Mouse (Mus musculus) forebrain, embryonic 16.5 days (tissue): ENCODE results near the gene Rc3h1. TPM values are rescaled to one million over a fixed set of nuclear protein-coding genes. Genes with fewer than 3 reads are reported as not detected.
"Not testable (repeated sequence)": the region's sequence is repeated elsewhere in the genome, so short reads cannot be mapped to it uniquely, and the experiment has no call there.

Experiments
- ATAC-seq: fragments of 200-750 bp; cut with Nextera tagmentation; 2 replicates; pipeline ENCODE4 v1.8.0; 2017; ENCODE audit warnings: mild to moderate bottlenecking, moderate library complexity
- H3K27ac ChIP-seq: fragments of 300-500 bp; sonication (generic); 2 replicates; pipeline ENCODE4 v1.5.1; 2014; ENCODE audit warnings: low read length, control low read depth
- H3K27me3 ChIP-seq: fragments of 300-500 bp; sonication (generic); replicated peaks from 2 replicates; pipeline ENCODE4 v1.6.1; 2014; ENCODE audit warnings: low read length; ENCODE audit not compliant: control insufficient read depth, insufficient read depth
- H3K36me3 ChIP-seq: fragments of 300-500 bp; sonication (generic); 2 replicates; pipeline ENCODE4 v1.6.1; 2014; ENCODE audit not compliant: control insufficient read depth, insufficient read depth
- H3K4me1 ChIP-seq: fragments of 300-500 bp; sonication (generic); replicated peaks from 2 replicates; pipeline ENCODE4 v1.6.1; 2014; ENCODE audit warnings: low read length; ENCODE audit not compliant: control insufficient read depth, insufficient read depth
- H3K4me2 ChIP-seq: fragments of 300-500 bp; sonication (generic); 2 replicates; pipeline ENCODE4 v1.6.1; 2014; ENCODE audit warnings: mild to moderate bottlenecking, low read length, control low read depth
- H3K4me3 ChIP-seq: fragments of 300-500 bp; sonication (generic); replicated peaks from 2 replicates; pipeline ENCODE4 v1.5.1; 2014; ENCODE audit warnings: mild to moderate bottlenecking, low read length, control low read depth
- H3K9ac ChIP-seq: fragments of 300-500 bp; sonication (generic); replicated peaks from 2 replicates; pipeline ENCODE4 v1.6.1; 2014; ENCODE audit warnings: low read depth, low read length, control low read depth
- H3K9me3 ChIP-seq: fragments of 300-500 bp; sonication (generic); 2 replicates; pipeline ENCODE4 v1.6.1; 2016; ENCODE audit warnings: low read length; ENCODE audit not compliant: control insufficient read depth
- WGBS: fragments of 180-500 bp; shearing (Covaris S2); extraction: QIAGEN DNeasy Blood & Tissue Kit; methylation state at CpG from one replicate; pipeline ENCODE4 v1.1.7; 2014; 5-methylcytosine and 5-hydroxymethylcytosine counted together
- polyA plus RNA-seq: library from polyadenylated mRNA; unstranded; fragments of >200 nt; fragmentation: Nextera tagmentation; extraction: Ambion mirVana; gene quantifications from 2 replicates; pipeline ENCODE4 v1.2.1, GENCODE M21; 2015

The Rc3h1 gene
- polyA plus RNA-seq, 1 experiment from 2014 or later = 8.1 TPM

DNA sequence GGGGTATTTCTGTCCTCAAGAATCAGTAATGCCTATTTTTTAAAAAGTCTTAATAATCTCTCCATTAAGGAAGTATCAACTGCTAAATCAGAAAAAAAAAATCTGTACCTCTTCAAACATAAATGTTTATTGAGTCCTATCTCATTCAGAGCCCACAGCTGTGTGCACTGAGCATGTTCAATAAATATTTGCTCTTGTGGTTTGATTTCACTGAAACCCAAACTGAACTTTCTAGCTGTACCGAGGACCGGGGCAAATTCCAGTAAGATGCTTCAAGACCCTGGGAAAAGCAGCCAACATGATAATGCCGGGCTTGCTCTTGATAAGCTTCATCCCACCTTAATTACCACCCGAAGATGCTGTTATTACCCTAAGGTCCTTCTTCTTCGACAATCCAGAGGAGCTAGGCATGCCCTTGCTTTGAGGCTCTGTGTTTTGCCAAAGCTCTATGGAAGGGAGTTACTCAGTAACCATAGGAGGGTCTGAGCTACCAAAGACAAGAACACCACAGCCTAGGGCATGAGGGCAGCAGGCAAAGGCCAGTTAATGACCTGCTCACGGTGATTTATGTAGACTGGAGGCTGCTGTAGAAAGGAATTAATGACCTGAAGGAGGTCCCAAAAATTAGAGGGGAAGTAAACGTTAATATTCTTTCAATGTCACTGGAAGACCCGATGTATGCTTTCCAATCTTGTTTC is 74.5 kb downstream of the Rc3h1 start:
- Histone ChIP-seq H3K36me3 (no peaks in the 10 kb centered on the region), H3K9me3 (no peaks in the 10 kb centered on the region), H3K4me3 (no peak overlapping the region), H3K9ac (no peak overlapping the region), H3K27ac (no peak overlapping the region), H3K27me3 (no peaks in the 10 kb centered on the region), H3K4me1 (no peaks in the 10 kb centered on the region), H3K4me2 (no peak overlapping the region)
- ATAC-seq = no peak
- WGBS = 92% methylated on average over 8 of the region's 8 CpGs

DNA sequence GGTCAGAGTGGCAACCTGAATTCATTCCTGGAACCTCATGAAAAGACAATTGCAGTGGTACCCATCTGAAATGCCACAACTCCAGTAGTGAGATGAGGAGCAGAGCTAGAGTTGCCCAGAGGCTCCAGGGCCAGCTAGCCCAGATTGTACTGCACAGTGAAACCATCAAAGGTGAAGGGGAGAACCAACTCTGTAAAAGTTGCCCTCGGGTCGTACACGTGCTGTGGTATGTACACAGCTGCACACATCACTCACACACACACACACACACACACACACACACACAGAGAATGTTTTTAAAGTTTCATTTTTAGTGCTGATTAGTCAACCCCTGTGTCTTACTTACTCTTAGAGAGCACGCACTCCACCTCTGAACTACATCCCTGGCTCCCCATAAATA is 75.1 kb downstream of the Rc3h1 start:
- no peaks in the 10 kb centered on the region for H3K4me1 ChIP-seq
- H3K9me3 ChIP-seq = no peaks in the 10 kb centered on the region
- H3K4me2 ChIP-seq = no peak overlapping the region
- 98% methylated on average over 4 of the region's 4 CpGs for WGBS
- no peaks in the 10 kb centered on the region for H3K27me3 ChIP-seq
- H3K4me3 ChIP-seq = no peak overlapping the region
- H3K9ac ChIP-seq = no peak overlapping the region
- ATAC-seq = no peak
- no peaks in the 10 kb centered on the region for H3K36me3 ChIP-seq
- no peak overlapping the region for H3K27ac ChIP-seq

DNA sequence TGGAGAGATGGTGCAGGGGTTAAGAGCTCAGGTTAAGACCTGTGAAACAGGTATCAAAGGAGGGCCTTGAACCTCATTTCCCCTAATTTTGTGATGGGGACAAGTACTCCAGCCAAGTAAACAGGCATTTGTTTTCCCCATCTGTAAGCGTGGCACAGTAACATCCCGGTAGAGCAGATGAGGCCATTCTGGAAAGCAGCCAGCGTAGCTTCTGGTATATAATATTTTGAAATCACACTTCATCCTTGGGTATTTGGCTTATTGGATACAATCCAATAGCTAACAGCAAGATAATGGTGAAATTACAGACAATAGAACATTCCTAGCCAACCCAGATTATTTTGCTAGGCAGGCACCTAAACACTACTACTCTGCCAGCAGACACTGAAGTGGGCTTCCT is 76.7 kb downstream of the Rc3h1 start:
- H3K36me3 ChIP-seq = no peaks in the 10 kb centered on the region
- H3K27me3 ChIP-seq = no peaks in the 10 kb centered on the region
- ATAC-seq = no peak
- no peak overlapping the region for H3K4me2 ChIP-seq
- no peak overlapping the region for H3K4me3 ChIP-seq
- WGBS = 62% methylated on average over 3 of the region's 3 CpGs
- no peak overlapping the region for H3K27ac ChIP-seq
- H3K9ac ChIP-seq = no peak overlapping the region
- H3K4me1 ChIP-seq = no peaks in the 10 kb centered on the region
- H3K9me3 ChIP-seq = no peaks in the 10 kb centered on the region

DNA sequence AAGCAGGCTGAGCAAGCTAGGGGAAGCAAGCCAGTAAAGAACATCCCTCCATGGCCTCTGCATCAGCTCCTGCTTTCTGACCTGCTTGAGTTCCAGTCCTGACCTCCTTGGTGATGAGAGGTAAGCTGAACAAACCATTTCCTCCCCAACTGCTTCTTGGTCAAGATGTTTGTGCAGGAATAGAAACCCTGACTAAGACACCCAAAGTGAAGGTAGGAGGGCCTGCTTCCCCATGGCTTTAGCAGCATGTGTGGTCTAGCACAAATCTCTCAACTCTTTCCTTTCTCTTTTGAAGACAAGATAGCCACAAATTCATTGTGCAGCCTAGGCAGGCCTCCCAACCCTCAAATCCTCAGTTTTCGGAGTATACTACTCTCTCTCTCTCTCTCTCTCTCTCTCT is 78.5 kb downstream of the Rc3h1 start:
- H3K9ac ChIP-seq, ATAC-seq, H3K4me3 ChIP-seq, H3K4me2 ChIP-seq, H3K27ac ChIP-seq, H3K36me3 ChIP-seq, H3K9me3 ChIP-seq, H3K27me3 ChIP-seq, H3K4me1 ChIP-seq: not testable (repeated sequence)
- WGBS = 63% methylated on average over 1 of the region's 1 CpGs

DNA sequence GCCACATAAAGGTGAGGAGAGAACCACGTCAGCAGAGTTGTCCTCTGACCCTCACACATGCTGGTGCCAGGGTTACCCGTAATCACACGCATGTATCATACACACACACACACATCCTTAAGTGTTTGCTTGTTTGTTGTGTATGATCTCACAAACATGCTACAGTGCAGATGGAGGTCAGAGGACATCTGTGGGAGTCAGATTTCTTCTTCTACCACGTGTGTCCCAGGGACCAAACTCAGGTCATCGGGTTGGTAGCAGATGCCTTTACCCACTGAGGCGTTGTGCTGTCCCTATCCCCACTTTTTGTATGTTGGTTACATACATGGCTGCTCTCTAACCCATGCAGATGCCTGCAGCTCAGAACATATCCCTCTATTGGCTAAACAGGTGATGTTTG is 79.3 kb downstream of the Rc3h1 start:
- Histone ChIP-seq H3K27ac (no peak overlapping the region), H3K9me3 (no peaks in the 10 kb centered on the region), H3K9ac (no peak overlapping the region), H3K4me1 (no peaks in the 10 kb centered on the region), H3K4me3 (no peak overlapping the region), H3K36me3 (no peaks in the 10 kb centered on the region), H3K4me2 (no peak overlapping the region), H3K27me3 (no peaks in the 10 kb centered on the region)
- no peak for ATAC-seq
- 92% methylated on average over 6 of the region's 6 CpGs for WGBS

DNA sequence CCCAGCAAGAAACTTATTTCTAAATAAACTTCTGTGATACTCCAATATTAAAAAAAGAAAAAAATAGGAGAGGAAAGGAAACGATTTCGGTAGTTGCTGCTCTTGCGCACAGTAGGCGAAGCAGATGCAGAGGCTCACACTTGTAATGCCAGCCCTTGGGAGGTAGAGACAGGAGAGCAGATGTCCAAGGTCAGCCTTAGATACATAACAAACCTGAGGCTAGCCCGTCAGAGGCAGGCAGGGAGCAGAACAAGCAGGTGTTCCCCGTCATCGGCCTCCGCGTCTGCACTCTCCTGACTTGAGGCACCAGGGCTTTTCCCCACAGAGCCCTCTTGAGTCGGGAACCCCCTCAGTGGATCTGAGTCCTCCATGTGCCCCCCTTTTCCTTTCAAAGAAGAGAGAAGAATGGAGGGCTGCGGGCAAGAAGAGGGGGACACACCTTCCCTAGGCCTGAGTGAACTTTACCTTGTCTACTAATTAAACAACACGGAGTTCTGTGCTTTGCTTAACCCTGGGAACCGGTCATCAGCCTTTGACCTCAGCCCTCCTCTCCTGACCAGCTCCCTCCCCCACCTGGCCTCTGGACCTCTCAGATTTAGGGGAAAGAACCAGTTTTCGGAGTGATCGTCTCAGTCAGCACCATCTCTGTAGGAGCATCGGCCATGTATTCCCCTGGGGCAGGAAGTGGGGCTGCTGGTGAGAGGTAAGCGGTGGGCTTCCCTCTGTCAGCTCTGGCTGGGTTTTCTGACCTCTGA is 80.8 kb downstream of the Rc3h1 start:
- no peaks in the 10 kb centered on the region for H3K9me3 ChIP-seq
- H3K9ac ChIP-seq = no peak overlapping the region
- no peaks in the 10 kb centered on the region for H3K4me1 ChIP-seq
- WGBS = 90% methylated on average over 17 of the region's 17 CpGs
- ATAC-seq = no peak
- no peak overlapping the region for H3K4me2 ChIP-seq
- H3K36me3 ChIP-seq = no peaks in the 10 kb centered on the region
- H3K27ac ChIP-seq = no peak overlapping the region
- no peaks in the 10 kb centered on the region for H3K27me3 ChIP-seq
- H3K4me3 ChIP-seq = no peak overlapping the region

DNA sequence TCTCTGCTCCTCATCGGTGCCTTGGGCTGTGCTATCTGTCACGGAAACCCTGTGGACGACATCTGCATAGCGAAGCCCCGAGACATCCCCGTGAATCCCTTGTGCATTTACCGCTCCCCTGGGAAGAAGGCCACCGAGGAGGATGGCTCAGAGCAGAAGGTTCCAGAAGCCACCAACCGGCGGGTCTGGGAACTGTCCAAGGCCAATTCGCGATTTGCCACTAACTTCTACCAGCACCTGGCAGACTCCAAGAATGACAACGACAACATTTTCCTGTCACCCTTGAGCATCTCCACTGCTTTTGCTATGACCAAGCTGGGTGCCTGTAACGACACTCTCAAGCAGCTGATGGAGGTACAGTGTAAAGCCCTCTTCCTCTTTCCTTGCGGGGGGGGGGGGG is 83.2 kb downstream of the Rc3h1 start:
- no peak overlapping the region for H3K4me2 ChIP-seq
- no peak overlapping the region for H3K27ac ChIP-seq
- H3K4me3 ChIP-seq = no peak overlapping the region
- H3K4me1 ChIP-seq = no peaks in the 10 kb centered on the region
- no peak overlapping the region for H3K9ac ChIP-seq
- H3K36me3 ChIP-seq = no peaks in the 10 kb centered on the region
- no peak for ATAC-seq
- no peaks in the 10 kb centered on the region for H3K27me3 ChIP-seq
- 91% methylated on average over 14 of the region's 15 CpGs for WGBS
- H3K9me3 ChIP-seq = no peaks in the 10 kb centered on the region

DNA sequence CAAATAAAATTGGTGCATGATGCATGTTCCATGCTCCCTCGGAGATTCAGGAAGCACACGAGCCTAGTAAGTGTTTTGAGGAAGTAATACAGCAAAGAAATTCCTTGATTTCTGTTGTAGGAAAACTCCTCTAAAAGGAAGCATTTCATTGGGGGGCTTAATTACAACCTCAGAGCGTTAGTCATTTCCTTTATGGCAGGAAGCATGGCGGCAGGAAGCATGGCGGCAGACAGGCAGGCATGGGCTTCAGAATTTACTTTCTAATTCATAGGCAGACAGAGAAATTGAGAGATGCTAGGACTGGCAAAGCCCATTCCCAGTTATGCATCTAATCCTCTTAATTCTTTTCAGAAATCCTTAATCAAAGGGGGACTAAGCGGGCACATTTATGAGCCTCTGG is 87.6 kb downstream of the Rc3h1 start:
- Histone ChIP-seq H3K9ac (no peak overlapping the region), H3K4me2 (no peak overlapping the region), H3K4me1 (peaks cover 3% of the 10 kb centered on the region; the same call in 1 of the 2 replicates), H3K36me3 (no peaks in the 10 kb centered on the region), H3K4me3 (no peak overlapping the region), H3K27ac (no peak overlapping the region), H3K9me3 (no peaks in the 10 kb centered on the region), H3K27me3 (no peaks in the 10 kb centered on the region)
- ATAC-seq = no peak
- WGBS = 81% methylated on average over 6 of the region's 6 CpGs

DNA sequence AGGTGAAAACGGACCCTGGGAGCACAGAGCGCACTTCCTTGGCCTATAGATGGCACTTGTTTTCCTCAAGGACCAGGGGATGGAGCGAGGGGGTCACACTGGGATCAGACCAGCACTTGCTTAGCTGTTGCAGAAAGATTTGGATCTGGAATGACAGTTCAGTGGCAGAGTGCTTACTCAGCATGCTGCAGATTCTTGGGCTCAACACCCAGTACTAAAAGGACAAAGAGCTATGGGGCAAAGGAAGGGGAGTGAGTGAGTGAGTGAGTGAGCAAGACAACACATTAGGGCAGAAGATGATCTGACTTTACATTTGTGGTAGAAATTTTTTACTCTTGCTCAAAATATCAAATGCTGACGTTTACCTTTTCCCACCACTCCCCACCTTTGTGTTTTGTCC is 98.7 kb downstream of the Rc3h1 start:
- Histone ChIP-seq H3K4me3 (no peak overlapping the region), H3K36me3 (peaks cover 5% of the 10 kb centered on the region; the same call in 1 of the 2 replicates), H3K9ac (no peak overlapping the region), H3K4me1 (no peaks in the 10 kb centered on the region), H3K4me2 (no peak overlapping the region), H3K9me3 (no peaks in the 10 kb centered on the region), H3K27me3 (no peaks in the 10 kb centered on the region), H3K27ac (no peak overlapping the region)
- no peak for ATAC-seq
- 74% methylated on average over 4 of the region's 4 CpGs for WGBS
